Mouse (Mus musculus): Measurements from ENCODE around the gene Acvrl1. TPM values are rescaled to one million over a fixed set of nuclear protein-coding genes. Genes with fewer than 3 reads are reported as not detected.
A peak's percentile ranks its signal among the peaks of the same experiment; 100 is the strongest.

Acvrl1 gene
- polyA plus RNA-seq, 1 experiment from 2014 or later: 7.4 TPM

DNA sequence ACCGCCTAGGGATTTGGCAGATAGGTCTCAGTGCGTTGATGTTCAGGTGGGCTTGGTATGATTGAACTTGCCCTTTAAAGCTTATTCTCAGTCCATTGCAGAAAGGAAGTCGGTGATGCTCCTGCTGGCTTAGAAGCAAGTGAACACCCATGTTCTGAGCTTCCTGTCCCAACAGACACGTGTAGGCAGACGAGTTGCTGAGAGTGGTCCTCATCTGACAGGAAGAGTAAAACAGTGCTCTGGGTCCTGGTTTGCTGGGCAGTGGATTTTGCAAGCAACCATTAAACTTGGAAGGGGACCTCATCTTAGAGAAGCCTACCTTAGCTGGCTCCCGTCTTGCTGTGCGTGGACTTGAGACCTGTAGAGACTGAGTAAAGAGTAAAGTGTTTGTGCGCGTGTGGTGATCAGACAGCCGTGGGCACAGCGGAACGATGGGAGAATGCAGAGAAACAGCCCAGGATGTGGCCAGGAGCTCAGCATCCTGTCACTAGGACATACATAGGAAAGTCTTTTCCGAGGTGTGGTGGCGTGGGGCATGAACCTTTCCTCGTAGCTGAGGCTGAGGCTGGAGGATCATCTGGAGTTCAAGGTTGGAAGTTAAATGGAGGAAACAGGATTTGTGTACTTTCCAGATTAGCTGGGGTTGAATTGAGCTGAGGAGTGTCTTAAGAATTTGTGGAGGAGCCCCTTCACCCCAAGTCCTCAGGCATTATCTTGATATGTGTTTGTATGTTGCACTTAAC, 52.2 kb downstream of the Acvrl1 start:
- no peak overlapping the region for H3K4me3 ChIP-seq (replicated peaks)
- H3K36me3 ChIP-seq: peaks cover 7% of the 10 kb centered on the region; the same call in 1 of the 2 replicates
- H3K27ac ChIP-seq: peak overlapping the region; percentile 74; the same call in 1 of the 2 replicates
- no peaks in the 10 kb centered on the region for H3K9me3 ChIP-seq
- H3K4me1 ChIP-seq (replicated peaks): peaks cover 78% of the 10 kb centered on the region
- 67% methylated on average over 15 of the region's 15 CpGs for WGBS
- no peak overlapping the region for H3K4me2 ChIP-seq
- no peak overlapping the region for H3K9ac ChIP-seq (replicated peaks)
- H3K27me3 ChIP-seq: no peaks in the 10 kb centered on the region
- no peak for ATAC-seq (ENCODE audit: insufficient number of reproducible peaks, insufficient read depth, low FRiP score, low TSS enrichment, low read depth)

GRCm38 (mm10) chr15:101181106-101181466, 52.8 kb downstream of the Acvrl1 start:
- 16% methylated on average over 5 of the region's 5 CpGs for WGBS
- Histone ChIP-seq H3K4me2 (peak overlapping the region; percentile 15; the same call in 1 of the 2 replicates), H3K9ac (replicated peaks) (peak overlapping the region; percentile 23; the same call in 1 of the 2 replicates), H3K4me3 (replicated peaks) (no peak overlapping the region), H3K9me3 (no peaks in the 10 kb centered on the region), H3K27me3 (no peaks in the 10 kb centered on the region), H3K4me1 (replicated peaks) (peaks cover 72% of the 10 kb centered on the region), H3K27ac (peak overlapping the region; percentile 74), H3K36me3 (peaks cover 10% of the 10 kb centered on the region)
- no peak for ATAC-seq (ENCODE audit: insufficient number of reproducible peaks, insufficient read depth, low FRiP score, low TSS enrichment, low read depth)

GRCm38 (mm10) chr15:101181500-101181899, 53.2 kb downstream of the Acvrl1 start:
- H3K4me2 ChIP-seq: peak overlapping the region; percentile 15; the same call in 1 of the 2 replicates
- no peaks in the 10 kb centered on the region for H3K27me3 ChIP-seq
- H3K4me1 ChIP-seq (replicated peaks): peaks cover 68% of the 10 kb centered on the region
- H3K9me3 ChIP-seq: no peaks in the 10 kb centered on the region
- H3K9ac ChIP-seq (replicated peaks): peak overlapping the region; percentile 23; the same call in 1 of the 2 replicates
- no peak for ATAC-seq (ENCODE audit: insufficient number of reproducible peaks, insufficient read depth, low FRiP score, low TSS enrichment, low read depth)
- H3K4me3 ChIP-seq (replicated peaks): no peak overlapping the region
- H3K36me3 ChIP-seq: peaks cover 14% of the 10 kb centered on the region
- 26% methylated on average over 4 of the region's 4 CpGs for WGBS
- peak overlapping the region; percentile 74 for H3K27ac ChIP-seq

DNA sequence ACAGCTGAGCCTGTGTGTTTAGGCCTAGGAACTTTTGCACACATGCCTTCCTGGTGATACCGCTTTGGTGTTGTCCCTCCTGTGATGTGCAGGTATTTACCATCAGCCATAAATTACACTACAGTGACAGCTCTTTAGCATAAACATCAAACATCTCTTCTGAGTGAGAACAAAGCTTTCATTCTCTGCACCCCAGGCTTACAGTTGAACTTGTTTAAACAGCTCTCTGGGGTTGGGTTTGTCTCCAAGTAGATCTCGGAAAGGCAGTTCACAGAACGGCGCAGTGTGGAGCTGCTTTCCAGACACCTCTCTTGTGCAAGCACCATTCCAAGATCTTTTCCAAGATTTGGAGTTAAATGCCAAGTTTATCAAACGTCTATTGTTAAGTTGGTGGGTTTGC, 54.4 kb downstream of the Acvrl1 start:
- peak overlapping the region; percentile 42; the same call in 1 of the 2 replicates for H3K27ac ChIP-seq
- no peak overlapping the region for H3K9ac ChIP-seq (replicated peaks)
- WGBS: 36% methylated on average over 5 of the region's 5 CpGs
- peaks cover 23% of the 10 kb centered on the region for H3K36me3 ChIP-seq
- H3K4me1 ChIP-seq (replicated peaks): peaks cover 56% of the 10 kb centered on the region
- H3K4me2 ChIP-seq: no peak overlapping the region
- H3K4me3 ChIP-seq (replicated peaks): no peak overlapping the region
- H3K27me3 ChIP-seq: no peaks in the 10 kb centered on the region
- no peak for ATAC-seq (ENCODE audit: insufficient number of reproducible peaks, insufficient read depth, low FRiP score, low TSS enrichment, low read depth)
- H3K9me3 ChIP-seq: no peaks in the 10 kb centered on the region

DNA sequence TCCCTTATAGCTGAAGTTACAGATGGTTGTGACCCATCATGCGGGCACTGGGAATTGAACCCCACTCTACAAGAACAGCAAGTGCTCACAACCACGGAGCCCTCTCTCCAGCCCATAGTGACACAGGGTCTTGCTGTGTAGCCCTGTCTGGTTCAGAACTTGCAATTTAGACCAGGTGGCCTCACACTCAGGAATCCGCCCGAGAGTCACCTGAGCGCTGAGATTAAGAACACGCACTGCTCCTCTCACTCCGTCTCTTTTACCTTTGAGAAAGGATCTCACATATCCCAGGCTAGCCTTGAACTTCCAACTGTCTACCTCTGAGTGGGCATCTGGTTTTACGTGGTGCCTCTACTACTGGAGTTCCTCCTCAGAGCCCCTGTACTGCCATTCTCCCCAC, 56.0 kb downstream of the Acvrl1 start:
- H3K4me2 ChIP-seq: no peak overlapping the region
- no peak overlapping the region for H3K27ac ChIP-seq
- no peak for ATAC-seq (ENCODE audit: insufficient number of reproducible peaks, insufficient read depth, low FRiP score, low TSS enrichment, low read depth)
- no peak overlapping the region for H3K9ac ChIP-seq (replicated peaks)
- no peaks in the 10 kb centered on the region for H3K27me3 ChIP-seq
- H3K4me3 ChIP-seq (replicated peaks): no peak overlapping the region
- no peaks in the 10 kb centered on the region for H3K9me3 ChIP-seq
- WGBS: 93% methylated on average over 8 of the region's 8 CpGs
- peaks cover 43% of the 10 kb centered on the region for H3K4me1 ChIP-seq (replicated peaks)
- H3K36me3 ChIP-seq: peaks cover 23% of the 10 kb centered on the region

DNA sequence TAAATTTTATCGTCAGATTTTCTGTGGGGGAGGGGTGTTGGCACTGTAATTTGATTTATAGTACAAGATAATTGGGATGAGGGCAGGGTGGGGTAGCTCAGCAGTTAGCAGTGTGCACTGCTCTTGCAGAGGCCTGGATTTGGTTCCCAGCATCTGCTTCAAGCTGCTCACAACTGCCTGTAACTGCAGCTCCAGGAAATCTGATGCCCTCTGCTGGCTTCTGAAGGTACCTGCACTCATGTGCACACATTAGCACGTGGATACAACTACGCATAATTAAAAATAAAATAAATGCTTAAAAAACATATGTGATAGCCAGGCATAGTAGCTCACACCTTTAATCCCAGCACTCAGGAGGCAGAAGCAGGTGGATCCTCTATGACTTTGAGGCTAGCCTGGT, 57.2 kb downstream of the Acvrl1 start:
- ATAC-seq (ENCODE audit: insufficient number of reproducible peaks, insufficient read depth, low FRiP score, low TSS enrichment, low read depth): no peak
- no peak overlapping the region for H3K27ac ChIP-seq
- WGBS: 92% methylated on average over 3 of the region's 3 CpGs
- peaks cover 23% of the 10 kb centered on the region for H3K36me3 ChIP-seq
- H3K4me1 ChIP-seq (replicated peaks): peaks cover 33% of the 10 kb centered on the region
- no peak overlapping the region for H3K4me3 ChIP-seq (replicated peaks)
- no peak overlapping the region for H3K9ac ChIP-seq (replicated peaks)
- no peaks in the 10 kb centered on the region for H3K27me3 ChIP-seq
- H3K9me3 ChIP-seq: no peaks in the 10 kb centered on the region
- no peak overlapping the region for H3K4me2 ChIP-seq

DNA sequence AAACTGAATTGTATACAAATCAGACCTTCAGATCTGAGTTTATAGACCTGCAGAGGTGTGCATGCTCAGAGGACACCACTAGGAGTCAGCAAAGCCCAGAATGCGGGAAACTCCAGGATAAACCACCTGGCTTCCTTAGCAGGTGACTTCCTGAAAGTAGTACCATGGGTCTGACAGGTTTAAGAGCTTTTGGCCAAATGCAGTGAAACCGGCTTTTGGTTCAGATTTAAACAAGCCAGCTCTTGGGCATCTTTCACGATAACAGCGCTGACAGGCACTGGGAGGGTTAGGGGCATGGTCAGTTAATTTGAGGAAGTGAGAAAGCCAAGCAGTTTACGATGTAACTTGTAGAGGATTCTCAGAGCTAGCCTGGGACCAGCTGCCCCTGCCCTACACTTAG, 59.6 kb downstream of the Acvrl1 start:
- no peak for ATAC-seq (ENCODE audit: insufficient number of reproducible peaks, insufficient read depth, low FRiP score, low TSS enrichment, low read depth)
- WGBS: 52% methylated on average over 5 of the region's 5 CpGs
- H3K36me3 ChIP-seq: peaks cover 23% of the 10 kb centered on the region
- no peaks in the 10 kb centered on the region for H3K9me3 ChIP-seq
- H3K4me3 ChIP-seq (replicated peaks): no peak overlapping the region
- H3K4me1 ChIP-seq (replicated peaks): peaks cover 21% of the 10 kb centered on the region
- no peaks in the 10 kb centered on the region for H3K27me3 ChIP-seq
- no peak overlapping the region for H3K9ac ChIP-seq (replicated peaks)
- H3K27ac ChIP-seq: no peak overlapping the region
- no peak overlapping the region for H3K4me2 ChIP-seq

DNA sequence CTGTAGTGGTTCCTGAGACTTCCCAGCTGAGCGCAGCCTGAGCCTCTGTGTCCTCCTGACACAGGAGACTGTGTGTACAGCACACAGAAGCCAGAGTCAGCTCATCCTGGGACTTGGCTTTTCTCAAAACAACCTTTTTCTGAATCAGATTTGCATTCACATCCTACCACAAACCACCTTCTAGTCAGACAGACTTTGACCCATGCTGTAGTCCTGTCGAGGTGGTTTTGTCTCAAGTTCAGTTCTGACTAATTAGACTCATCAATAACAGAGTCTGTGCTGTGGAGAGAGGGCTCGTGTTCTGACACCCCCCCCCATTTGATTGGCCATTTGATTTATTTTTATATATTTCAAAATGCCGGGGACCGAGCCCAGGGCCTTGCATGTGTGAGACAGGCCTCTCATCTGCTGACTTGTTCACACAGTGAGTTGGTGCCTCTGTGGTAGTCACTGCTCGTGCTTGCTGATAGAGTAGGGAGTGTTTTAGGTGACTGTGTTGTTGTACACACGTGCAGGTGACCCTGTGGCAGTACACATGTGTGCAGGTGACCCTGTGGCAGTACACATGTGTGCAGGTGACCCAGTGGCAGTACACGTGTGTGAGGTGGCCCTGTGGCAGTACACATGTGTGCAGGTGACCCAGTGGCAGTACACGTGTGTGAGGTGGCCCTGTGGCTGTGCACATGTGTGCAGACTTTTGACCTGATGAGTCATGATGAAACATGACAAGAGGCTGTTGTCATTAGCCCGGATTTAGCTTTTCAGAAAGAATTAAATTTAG, 61.8 kb downstream of the Acvrl1 start:
- Histone ChIP-seq H3K9ac (replicated peaks) (no peak overlapping the region), H3K4me2 (no peak overlapping the region), H3K36me3 (peaks cover 39% of the 10 kb centered on the region), H3K27me3 (no peaks in the 10 kb centered on the region), H3K27ac (no peak overlapping the region), H3K4me3 (replicated peaks) (no peak overlapping the region), H3K4me1 (replicated peaks) (peaks cover 13% of the 10 kb centered on the region), H3K9me3 (no peaks in the 10 kb centered on the region)
- no peak for ATAC-seq (ENCODE audit: insufficient number of reproducible peaks, insufficient read depth, low FRiP score, low TSS enrichment, low read depth)
- 75% methylated on average over 10 of the region's 10 CpGs for WGBS

GRCm38 (mm10) chr15:101190762-101191150, 62.4 kb downstream of the Acvrl1 start:
- Histone ChIP-seq H3K36me3 (peaks cover 40% of the 10 kb centered on the region), H3K9me3 (no peaks in the 10 kb centered on the region), H3K4me2 (no peak overlapping the region), H3K4me1 (replicated peaks) (peaks cover 13% of the 10 kb centered on the region), H3K4me3 (replicated peaks) (no peak overlapping the region), H3K9ac (replicated peaks) (no peak overlapping the region), H3K27ac (0 out of 2 replicates have a peak overlapping the region, but pooled peaks have one; percentile 41), H3K27me3 (no peaks in the 10 kb centered on the region)
- WGBS: 85% methylated on average over 5 of the region's 5 CpGs
- ATAC-seq (ENCODE audit: insufficient number of reproducible peaks, insufficient read depth, low FRiP score, low TSS enrichment, low read depth): no peak

DNA sequence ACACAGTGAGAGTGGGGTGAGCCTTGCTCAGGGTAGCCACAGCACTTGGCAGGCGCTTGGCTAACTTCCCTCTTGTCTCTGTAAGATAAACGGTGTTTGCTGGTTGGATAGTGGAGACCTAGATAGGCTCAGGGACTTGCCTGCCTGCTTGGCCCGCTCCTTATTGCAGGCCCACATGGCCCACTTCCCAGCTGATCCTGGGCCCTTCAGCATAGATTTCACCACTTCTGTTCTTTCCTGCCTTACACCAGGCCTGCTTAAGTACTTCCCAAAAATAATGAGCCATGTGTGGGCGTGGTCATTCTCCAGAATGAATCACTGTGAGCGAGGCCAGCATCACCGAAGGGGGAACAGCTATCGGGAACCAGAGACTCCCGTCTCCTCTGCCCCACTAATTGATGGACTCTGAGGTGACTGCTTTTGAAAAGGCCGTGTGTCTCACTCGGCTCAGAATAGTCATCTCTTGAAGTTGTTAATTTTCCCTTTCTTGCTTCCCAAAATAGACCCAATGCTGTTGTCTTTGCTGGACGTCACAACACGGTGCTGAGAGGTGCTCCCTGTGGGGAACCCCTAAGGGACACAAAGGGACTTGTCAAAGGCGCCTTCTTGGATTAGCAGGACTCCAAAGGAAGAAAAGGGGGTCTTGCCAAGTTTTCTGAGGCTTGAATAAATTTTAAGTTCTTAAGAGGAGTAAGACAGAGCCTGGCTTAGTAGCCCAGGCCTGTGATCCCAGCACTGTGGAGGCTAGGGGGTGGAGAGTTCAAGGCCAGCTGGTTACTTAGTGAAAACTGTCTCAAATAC, 63.3 kb downstream of the Acvrl1 start:
- no peak for ATAC-seq (ENCODE audit: insufficient number of reproducible peaks, insufficient read depth, low FRiP score, low TSS enrichment, low read depth)
- Histone ChIP-seq H3K27ac (0 out of 2 replicates have a peak overlapping the region, but pooled peaks have one; percentile 41), H3K36me3 (peaks cover 42% of the 10 kb centered on the region), H3K9ac (replicated peaks) (no peak overlapping the region), H3K9me3 (no peaks in the 10 kb centered on the region), H3K4me2 (no peak overlapping the region), H3K4me3 (replicated peaks) (no peak overlapping the region), H3K27me3 (no peaks in the 10 kb centered on the region), H3K4me1 (replicated peaks) (peaks cover 13% of the 10 kb centered on the region)
- WGBS: 44% methylated on average over 13 of the region's 13 CpGs

DNA sequence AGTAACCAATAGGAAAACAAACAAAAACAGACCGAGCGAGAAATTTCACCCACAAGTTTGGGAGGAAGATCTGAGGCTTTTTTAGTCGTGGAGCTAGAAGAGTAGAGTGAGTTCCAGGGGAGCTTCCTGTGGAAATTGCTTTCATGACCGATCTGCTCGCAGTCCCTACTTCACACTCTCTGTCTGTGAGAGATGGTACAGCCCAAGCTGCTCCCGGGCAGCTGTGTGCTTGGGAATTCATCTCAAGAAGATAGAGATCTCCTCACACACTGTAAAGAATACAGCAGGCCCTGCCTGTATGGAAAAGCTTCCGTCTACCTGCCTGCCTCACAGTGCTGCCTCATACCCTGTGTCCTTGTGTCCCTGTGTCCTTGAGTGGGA, 63.9 kb downstream of the Acvrl1 start:
- ATAC-seq (ENCODE audit: insufficient number of reproducible peaks, insufficient read depth, low FRiP score, low TSS enrichment, low read depth): no peak
- Histone ChIP-seq H3K27ac (no peak overlapping the region), H3K9me3 (no peaks in the 10 kb centered on the region), H3K4me2 (no peak overlapping the region), H3K4me3 (replicated peaks) (no peak overlapping the region), H3K27me3 (no peaks in the 10 kb centered on the region), H3K9ac (replicated peaks) (no peak overlapping the region), H3K4me1 (replicated peaks) (peaks cover 13% of the 10 kb centered on the region), H3K36me3 (peaks cover 44% of the 10 kb centered on the region)
- WGBS: 59% methylated on average over 7 of the region's 7 CpGs
